Mouse (Mus musculus): ENCODE data around the gene Podxl. TPM values are rescaled to one million over a fixed set of nuclear protein-coding genes. Genes with fewer than 3 reads are reported as not detected.

Podxl gene
- polyA plus RNA-seq, 1 experiment from 2014 or later: 10.3 TPM

DNA sequence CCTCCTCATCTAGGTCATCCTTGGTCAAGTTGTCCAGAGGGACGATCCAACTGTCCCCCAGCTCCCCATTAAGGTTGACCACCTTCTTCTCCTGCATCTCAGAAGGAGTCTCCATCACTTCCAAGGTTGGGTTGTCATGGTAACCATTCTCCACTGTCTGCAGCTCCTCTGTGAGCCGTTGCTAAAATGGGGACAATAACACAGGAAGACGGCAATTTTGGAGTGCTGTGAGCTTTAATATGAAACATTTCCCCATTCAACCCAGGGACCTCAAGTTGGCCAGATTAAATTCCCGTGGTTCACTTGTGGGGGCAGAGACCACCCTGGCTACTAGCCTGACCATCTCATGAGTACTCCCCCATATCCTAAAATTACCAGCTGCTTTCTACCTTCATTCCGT lies 40.7 kb downstream of the Podxl start:
- H3K4me2 ChIP-seq (ENCODE audit: low read length): no peak overlapping the region
- DNase-seq (peak; percentile 57), ATAC-seq (ENCODE audit: low FRiP score, low TSS enrichment) (no peak)
- H3K27ac ChIP-seq (replicated peaks; ENCODE audit: low read depth, low read length): no peak overlapping the region
- 49% methylated on average over 5 of the region's 5 CpGs for WGBS
- H3K9ac ChIP-seq (replicated peaks; ENCODE audit: low read length): no peak overlapping the region
- peaks cover 41% of the 10 kb centered on the region for H3K36me3 ChIP-seq (ENCODE audit: control insufficient read depth, insufficient read depth, low read length)
- H3K9me3 ChIP-seq (ENCODE audit: control insufficient read depth, low read length): no peaks in the 10 kb centered on the region
- H3K4me1 ChIP-seq (ENCODE audit: control insufficient read depth, insufficient read depth, low read length): no peaks in the 10 kb centered on the region
- H3K4me3 ChIP-seq (replicated peaks; ENCODE audit: low read depth, low read length): no peak overlapping the region
- H3K27me3 ChIP-seq (ENCODE audit: control insufficient read depth, insufficient read depth, low read length): no peaks in the 10 kb centered on the region

DNA sequence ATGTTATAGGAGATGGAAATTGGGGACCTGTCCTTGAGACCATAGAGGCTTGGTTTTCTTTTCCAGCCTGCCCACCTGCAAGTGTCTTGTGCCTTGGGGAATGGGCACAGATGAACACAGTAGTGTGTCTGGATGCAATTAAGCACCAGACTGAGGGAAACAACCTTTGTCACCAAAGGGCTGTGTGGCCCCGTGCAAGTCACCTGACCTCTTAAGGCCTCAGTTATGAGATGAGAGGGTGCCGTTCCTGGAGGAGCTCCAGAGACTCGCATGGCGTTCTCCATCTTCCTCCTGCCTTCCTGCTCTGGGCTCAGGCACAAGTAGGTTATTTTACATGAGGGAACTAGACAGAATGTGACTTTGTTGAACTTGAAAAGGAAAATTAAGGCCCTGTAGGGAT lies 41.3 kb downstream of the Podxl start:
- DNase-seq (no peak), ATAC-seq (ENCODE audit: low FRiP score, low TSS enrichment) (no peak)
- Histone ChIP-seq H3K36me3 (ENCODE audit: control insufficient read depth, insufficient read depth, low read length) (peaks cover 41% of the 10 kb centered on the region), H3K4me1 (ENCODE audit: control insufficient read depth, insufficient read depth, low read length) (no peaks in the 10 kb centered on the region), H3K27me3 (ENCODE audit: control insufficient read depth, insufficient read depth, low read length) (no peaks in the 10 kb centered on the region), H3K9me3 (ENCODE audit: control insufficient read depth, low read length) (no peaks in the 10 kb centered on the region), H3K4me3 (replicated peaks; ENCODE audit: low read depth, low read length) (no peak overlapping the region), H3K9ac (replicated peaks; ENCODE audit: low read length) (no peak overlapping the region), H3K4me2 (ENCODE audit: low read length) (no peak overlapping the region), H3K27ac (replicated peaks; ENCODE audit: low read depth, low read length) (no peak overlapping the region)
- WGBS: 92% methylated on average over 4 of the region's 4 CpGs

DNA sequence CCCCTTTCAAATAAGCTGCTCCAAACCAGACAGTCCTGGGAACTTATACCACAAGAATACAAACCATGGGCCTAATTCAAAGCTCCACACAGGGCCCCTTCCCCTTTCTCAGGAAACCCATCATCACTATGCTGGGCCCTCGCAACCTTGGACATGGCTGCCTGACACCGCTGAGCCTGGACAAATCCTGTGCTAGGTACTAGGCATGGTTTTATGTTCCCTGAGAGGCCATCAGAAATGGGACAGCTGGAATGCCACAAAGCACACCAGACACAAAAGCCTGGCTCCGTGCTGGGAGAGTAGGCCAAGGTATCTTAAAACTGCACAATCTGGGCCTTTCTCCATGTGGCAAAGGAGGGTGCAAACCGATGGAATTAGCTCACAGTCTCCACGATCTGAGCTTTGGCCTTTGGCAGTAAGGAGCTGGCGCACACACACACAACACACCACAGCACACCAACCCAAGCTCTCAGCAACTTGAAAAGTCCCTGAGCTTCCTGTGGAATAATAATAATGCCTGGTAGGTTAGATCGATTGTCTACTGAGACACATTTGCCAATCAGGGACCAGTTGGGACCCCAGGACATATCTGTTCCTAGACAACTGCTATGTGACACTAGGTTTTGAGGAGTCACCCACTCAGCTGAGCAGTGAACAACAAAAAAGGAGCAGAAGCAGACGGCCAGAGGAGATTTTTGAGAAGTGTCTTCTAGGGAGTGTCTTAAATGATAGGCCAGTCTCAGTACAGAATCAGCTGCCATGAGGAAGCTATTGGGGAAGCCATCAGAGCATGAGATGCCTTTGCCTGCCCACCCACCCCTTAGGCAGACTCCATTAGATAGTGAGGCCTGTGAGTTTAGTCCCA lies 42.1 kb downstream of the Podxl start:
- Histone ChIP-seq H3K9ac (replicated peaks; ENCODE audit: low read length) (no peak overlapping the region), H3K9me3 (ENCODE audit: control insufficient read depth, low read length) (no peaks in the 10 kb centered on the region), H3K4me1 (ENCODE audit: control insufficient read depth, insufficient read depth, low read length) (no peaks in the 10 kb centered on the region), H3K27ac (replicated peaks; ENCODE audit: low read depth, low read length) (no peak overlapping the region), H3K4me2 (ENCODE audit: low read length) (no peak overlapping the region), H3K27me3 (ENCODE audit: control insufficient read depth, insufficient read depth, low read length) (no peaks in the 10 kb centered on the region), H3K4me3 (replicated peaks; ENCODE audit: low read depth, low read length) (no peak overlapping the region), H3K36me3 (ENCODE audit: control insufficient read depth, insufficient read depth, low read length) (peaks cover 41% of the 10 kb centered on the region)
- no peak for DNase-seq
- 90% methylated on average over 8 of the region's 8 CpGs for WGBS
- ATAC-seq (ENCODE audit: low FRiP score, low TSS enrichment): no peak

DNA sequence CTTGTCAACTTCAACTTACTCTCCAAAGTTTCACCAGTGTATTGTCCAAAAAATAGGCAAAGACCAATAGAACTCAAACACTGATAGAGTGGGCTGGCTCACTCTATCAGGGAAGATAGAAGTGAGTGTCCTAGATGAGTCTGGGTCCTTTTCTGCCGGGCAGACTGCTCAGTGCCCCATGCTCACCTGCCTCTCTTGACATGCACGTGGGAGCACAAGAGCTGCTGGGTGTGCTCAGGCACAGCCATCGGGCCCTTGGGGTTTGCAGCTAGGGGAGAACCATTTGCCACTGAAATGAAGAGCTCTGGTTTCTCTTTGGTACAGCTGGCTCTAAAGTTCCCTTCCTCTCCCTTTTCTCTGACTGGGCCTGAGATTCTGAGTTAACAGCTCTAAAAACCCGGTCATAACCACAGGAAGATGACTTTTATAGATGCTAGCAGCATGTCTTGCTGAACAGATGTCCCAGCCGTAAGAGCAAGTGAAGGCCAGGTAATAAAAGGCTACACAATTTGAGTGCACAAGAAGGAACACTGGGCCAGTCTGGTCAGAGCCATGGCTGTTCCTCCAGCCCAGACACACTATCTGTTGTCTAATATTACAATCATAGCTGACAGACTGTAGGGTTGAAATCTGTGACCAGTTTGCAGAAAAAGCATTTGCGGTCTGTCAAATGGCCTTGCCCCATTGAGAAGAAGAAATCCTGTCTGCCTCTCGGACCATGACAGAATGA lies 43.1 kb downstream of the Podxl start:
- ATAC-seq (ENCODE audit: low FRiP score, low TSS enrichment) (no peak), DNase-seq (no peak)
- Histone ChIP-seq H3K4me1 (ENCODE audit: control insufficient read depth, insufficient read depth, low read length) (no peaks in the 10 kb centered on the region), H3K4me3 (replicated peaks; ENCODE audit: low read depth, low read length) (no peak overlapping the region), H3K36me3 (ENCODE audit: control insufficient read depth, insufficient read depth, low read length) (peaks cover 32% of the 10 kb centered on the region), H3K27me3 (ENCODE audit: control insufficient read depth, insufficient read depth, low read length) (no peaks in the 10 kb centered on the region), H3K27ac (replicated peaks; ENCODE audit: low read depth, low read length) (no peak overlapping the region), H3K9ac (replicated peaks; ENCODE audit: low read length) (no peak overlapping the region), H3K9me3 (ENCODE audit: control insufficient read depth, low read length) (no peaks in the 10 kb centered on the region), H3K4me2 (ENCODE audit: low read length) (no peak overlapping the region)
- 76% methylated on average over 7 of the region's 7 CpGs for WGBS

DNA sequence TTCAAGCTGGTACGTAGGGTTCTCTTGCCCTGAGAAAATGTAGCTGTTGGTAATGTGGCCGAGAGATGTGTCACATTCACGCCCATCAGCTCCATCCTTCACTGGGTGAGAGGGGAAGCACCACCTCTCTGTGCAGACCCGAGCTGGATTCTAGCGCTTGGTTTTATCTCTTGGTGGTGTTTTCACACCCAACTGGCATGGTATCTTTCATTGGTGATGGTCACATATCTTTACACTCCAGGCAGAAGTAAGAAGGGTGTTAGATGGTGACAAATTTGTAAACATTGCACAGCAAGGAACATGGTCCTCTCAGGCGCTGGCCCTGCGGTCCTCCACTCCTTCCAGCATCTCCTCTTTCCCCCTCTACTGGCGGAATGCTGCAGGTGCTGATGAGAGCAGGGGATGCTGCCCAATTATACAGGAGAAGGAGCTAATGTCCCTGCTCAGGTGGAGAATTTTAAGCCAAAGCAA lies 44.7 kb downstream of the Podxl start:
- H3K9ac ChIP-seq (replicated peaks; ENCODE audit: low read length): no peak overlapping the region
- ATAC-seq (ENCODE audit: low FRiP score, low TSS enrichment): no peak
- peaks cover 21% of the 10 kb centered on the region for H3K36me3 ChIP-seq (ENCODE audit: control insufficient read depth, insufficient read depth, low read length)
- DNase-seq: peak; percentile 64
- no peaks in the 10 kb centered on the region for H3K4me1 ChIP-seq (ENCODE audit: control insufficient read depth, insufficient read depth, low read length)
- no peak overlapping the region for H3K4me2 ChIP-seq (ENCODE audit: low read length)
- no peak overlapping the region for H3K4me3 ChIP-seq (replicated peaks; ENCODE audit: low read depth, low read length)
- 71% methylated on average over 8 of the region's 8 CpGs for WGBS
- H3K27ac ChIP-seq (replicated peaks; ENCODE audit: low read depth, low read length): no peak overlapping the region
- H3K9me3 ChIP-seq (ENCODE audit: control insufficient read depth, low read length): no peaks in the 10 kb centered on the region
- no peaks in the 10 kb centered on the region for H3K27me3 ChIP-seq (ENCODE audit: control insufficient read depth, insufficient read depth, low read length)

DNA sequence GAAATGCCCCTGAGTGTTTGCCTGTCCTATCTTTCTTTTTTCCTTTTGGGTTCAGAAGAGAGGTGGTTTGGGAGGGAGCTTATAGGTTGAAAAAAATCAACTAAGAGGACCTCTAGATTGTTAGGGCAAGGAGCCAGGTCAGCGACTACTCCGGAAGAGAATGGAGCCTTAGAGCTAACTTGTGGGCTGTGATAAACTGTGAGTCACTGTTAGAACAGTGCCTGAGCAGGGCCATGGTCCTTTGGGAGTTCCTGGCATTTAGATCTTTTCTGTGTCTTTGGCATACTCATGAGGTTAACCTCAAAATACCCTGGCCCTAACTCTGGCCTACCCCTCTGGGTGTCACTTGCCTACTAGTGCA lies 45.5 kb downstream of the Podxl start:
- Histone ChIP-seq H3K4me1 (ENCODE audit: control insufficient read depth, insufficient read depth, low read length) (no peaks in the 10 kb centered on the region), H3K36me3 (ENCODE audit: control insufficient read depth, insufficient read depth, low read length) (peaks cover 15% of the 10 kb centered on the region), H3K4me3 (replicated peaks; ENCODE audit: low read depth, low read length) (no peak overlapping the region), H3K9ac (replicated peaks; ENCODE audit: low read length) (no peak overlapping the region), H3K9me3 (ENCODE audit: control insufficient read depth, low read length) (no peaks in the 10 kb centered on the region), H3K27me3 (ENCODE audit: control insufficient read depth, insufficient read depth, low read length) (no peaks in the 10 kb centered on the region), H3K27ac (replicated peaks; ENCODE audit: low read depth, low read length) (no peak overlapping the region), H3K4me2 (ENCODE audit: low read length) (no peak overlapping the region)
- ATAC-seq (ENCODE audit: low FRiP score, low TSS enrichment) (no peak), DNase-seq (no peak)
- WGBS: 98% methylated on average over 2 of the region's 2 CpGs

DNA sequence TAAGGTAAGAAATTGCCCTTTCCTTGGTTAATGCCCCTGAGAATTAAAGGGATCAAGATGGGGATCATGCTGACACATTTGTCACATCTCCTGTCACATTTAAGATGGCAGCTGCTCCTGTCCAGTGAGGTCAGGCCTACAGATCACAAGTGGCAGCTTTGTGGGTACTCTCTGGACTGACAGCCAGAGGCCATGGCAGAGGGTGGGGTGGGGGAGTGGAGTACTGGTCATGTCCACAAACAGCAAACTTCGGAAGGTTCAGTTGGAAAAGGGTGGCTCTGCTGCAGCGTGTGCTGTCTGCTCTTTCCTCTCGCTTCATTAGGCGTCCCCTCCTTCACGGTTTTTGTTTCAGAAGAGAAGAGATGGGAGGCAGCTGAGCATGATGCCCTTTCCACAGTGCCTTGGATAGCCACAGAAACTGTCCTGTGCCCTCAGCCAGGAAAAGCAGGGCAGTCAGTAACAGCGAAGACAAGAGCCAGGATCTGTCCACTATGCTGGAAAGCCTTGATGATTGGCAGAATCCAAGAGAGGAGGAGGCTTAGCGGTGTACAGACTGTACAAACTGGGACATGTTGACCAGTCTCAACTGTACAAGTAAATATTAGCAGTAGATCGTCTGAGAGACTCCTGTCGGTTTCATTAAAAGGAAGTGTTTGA lies 46.0 kb downstream of the Podxl start:
- peaks cover 12% of the 10 kb centered on the region for H3K36me3 ChIP-seq (ENCODE audit: control insufficient read depth, insufficient read depth, low read length)
- no peaks in the 10 kb centered on the region for H3K9me3 ChIP-seq (ENCODE audit: control insufficient read depth, low read length)
- H3K4me3 ChIP-seq (replicated peaks; ENCODE audit: low read depth, low read length): no peak overlapping the region
- H3K4me2 ChIP-seq (ENCODE audit: low read length): no peak overlapping the region
- WGBS: 76% methylated on average over 9 of the region's 9 CpGs
- H3K27me3 ChIP-seq (ENCODE audit: control insufficient read depth, insufficient read depth, low read length): no peaks in the 10 kb centered on the region
- ATAC-seq (ENCODE audit: low FRiP score, low TSS enrichment): no peak
- H3K4me1 ChIP-seq (ENCODE audit: control insufficient read depth, insufficient read depth, low read length): no peaks in the 10 kb centered on the region
- DNase-seq: no peak
- no peak overlapping the region for H3K9ac ChIP-seq (replicated peaks; ENCODE audit: low read length)
- no peak overlapping the region for H3K27ac ChIP-seq (replicated peaks; ENCODE audit: low read depth, low read length)

DNA sequence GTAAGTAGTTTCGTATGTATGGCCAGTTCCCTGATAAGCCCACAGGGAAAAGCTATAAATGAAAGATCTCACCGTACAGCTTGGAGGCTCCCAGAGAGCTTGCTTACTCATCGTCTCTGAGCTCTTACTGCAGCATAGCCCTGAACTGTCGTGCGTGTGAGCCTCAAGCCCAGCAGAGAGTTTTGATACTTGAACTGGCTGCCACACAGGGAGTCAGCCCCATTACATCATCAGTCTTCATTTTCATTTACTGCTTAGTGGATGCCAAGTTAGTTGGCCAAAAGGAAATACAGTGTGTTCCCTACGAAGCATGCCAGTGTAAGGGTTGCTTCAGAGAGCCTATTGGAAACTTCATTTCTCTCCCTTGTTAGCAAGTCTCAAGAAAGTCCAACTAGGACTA lies 50.1 kb downstream of the Podxl start:
- Histone ChIP-seq H3K4me3 (replicated peaks; ENCODE audit: low read depth, low read length) (no peak overlapping the region), H3K9me3 (ENCODE audit: control insufficient read depth, low read length) (no peaks in the 10 kb centered on the region), H3K36me3 (ENCODE audit: control insufficient read depth, insufficient read depth, low read length) (peaks cover 3% of the 10 kb centered on the region; the same call in 1 of the 2 replicates), H3K4me1 (ENCODE audit: control insufficient read depth, insufficient read depth, low read length) (no peaks in the 10 kb centered on the region), H3K9ac (replicated peaks; ENCODE audit: low read length) (no peak overlapping the region), H3K27me3 (ENCODE audit: control insufficient read depth, insufficient read depth, low read length) (no peaks in the 10 kb centered on the region), H3K4me2 (ENCODE audit: low read length) (no peak overlapping the region), H3K27ac (replicated peaks; ENCODE audit: low read depth, low read length) (no peak overlapping the region)
- no peak for DNase-seq
- 78% methylated on average over 6 of the region's 6 CpGs for WGBS
- no peak for ATAC-seq (ENCODE audit: low FRiP score, low TSS enrichment)
